Mouse (Mus musculus): ENCODE data around the gene Hist1h3h. TPM values are rescaled to one million over a fixed set of nuclear protein-coding genes. Genes with fewer than 3 reads are reported as not detected.
"Not testable (repeated sequence)": the region's sequence is repeated elsewhere in the genome, so short reads cannot be mapped to it uniquely, and the experiment has no call there.

Hist1h3h gene
- 79.4 and 100 TPM in 2 replicates for polyA plus RNA-seq (2012; rRNA removed)

GRCm38 (mm10) chr13:21717397-21718357, at the start of gene Hist1h3h:
Hist1h3h (plus strand) TSS chr13:21717659.
- Histone ChIP-seq H3K27ac (ENCODE audit: insufficient read depth, low read depth, low read length) (peak within 1 kb of the TSS; percentile 81), H3K4me1 (ENCODE audit: control insufficient read depth, insufficient read depth, insufficient read length, low read length) (peaks cover 12% of the 10 kb centered on the region; the same call in 1 of the 2 replicates), H3K4me3 (ENCODE audit: low read depth, low read length) (peak within 1 kb of the TSS; percentile 54)
- H3K36me3 ChIP-seq (ENCODE audit: control insufficient read depth, insufficient read depth, low read length); H3K27me3 ChIP-seq (ENCODE audit: control insufficient read depth, insufficient read depth, low read length): not testable (repeated sequence)
- peak; percentile 52; the same call in 1 of the 2 replicates for TF ChIP-seq POLR2A (IDR thresholded peaks at IDR 0.05; ENCODE audit: low read depth, low read length)
- WGBS = 3% methylated on average over 27 of the region's 56 CpGs

- no peak within 1 kb of the TSS for H3K4me3 ChIP-seq (ENCODE audit: low read depth, low read length)
- no peak within 1 kb of the TSS for H3K27ac ChIP-seq (ENCODE audit: insufficient read depth, low read depth, low read length)
- no peaks in the 10 kb centered on the region for H3K36me3 ChIP-seq (ENCODE audit: control insufficient read depth, insufficient read depth, low read length)
- TF ChIP-seq CTCF (IDR thresholded peaks at IDR 0.05; ENCODE audit: extremely low read depth, insufficient read length, insufficient replicate concordance, low read depth, low read length) = no peak
- TF ChIP-seq POLR2A (IDR thresholded peaks at IDR 0.05; ENCODE audit: low read depth, low read length) = no peak
- no peaks in the 10 kb centered on the region for H3K27me3 ChIP-seq (ENCODE audit: control insufficient read depth, insufficient read depth, low read length)
- no peaks in the 10 kb centered on the region for H3K4me1 ChIP-seq (ENCODE audit: control insufficient read depth, insufficient read depth, insufficient read length, low read length)
- 80% methylated on average over 2 of the region's 2 CpGs for WGBS
Measured at GRCm38 (mm10) chr13:21677305-21677704, 40.2 kb upstream of the Hist1h3h start, which contains the start of gene Olfr1360. Olfr1360 (minus strand) TSS chr13:21677405.

GRCm38 (mm10) chr13:21697811-21698210, 19.6 kb upstream of the Hist1h3h start, which contains the start of gene Olfr1359:
Olfr1359 (plus strand) TSS chr13:21698111.
- Histone ChIP-seq H3K27ac (ENCODE audit: insufficient read depth, low read depth, low read length) (no peak within 1 kb of the TSS), H3K36me3 (ENCODE audit: control insufficient read depth, insufficient read depth, low read length) (no peaks in the 10 kb centered on the region), H3K4me3 (ENCODE audit: low read depth, low read length) (no peak within 1 kb of the TSS), H3K27me3 (ENCODE audit: control insufficient read depth, insufficient read depth, low read length) (no peaks in the 10 kb centered on the region), H3K4me1 (ENCODE audit: control insufficient read depth, insufficient read depth, insufficient read length, low read length) (no peaks in the 10 kb centered on the region)
- TF ChIP-seq CTCF (IDR thresholded peaks at IDR 0.05; ENCODE audit: extremely low read depth, insufficient read length, insufficient replicate concordance, low read depth, low read length) = no peak
- no peak for TF ChIP-seq POLR2A (IDR thresholded peaks at IDR 0.05; ENCODE audit: low read depth, low read length)

- Histone ChIP-seq H3K36me3 (ENCODE audit: control insufficient read depth, insufficient read depth, low read length) (no peaks in the 10 kb centered on the region), H3K4me3 (ENCODE audit: low read depth, low read length) (no peak overlapping the region), H3K4me1 (ENCODE audit: control insufficient read depth, insufficient read depth, insufficient read length, low read length) (no peaks in the 10 kb centered on the region), H3K27me3 (ENCODE audit: control insufficient read depth, insufficient read depth, low read length) (no peaks in the 10 kb centered on the region), H3K27ac (ENCODE audit: insufficient read depth, low read depth, low read length) (no peak overlapping the region)
- no peak for TF ChIP-seq POLR2A (IDR thresholded peaks at IDR 0.05; ENCODE audit: low read depth, low read length)
- no peak for TF ChIP-seq CTCF (IDR thresholded peaks at IDR 0.05; ENCODE audit: extremely low read depth, insufficient read length, insufficient replicate concordance, low read depth, low read length)
- WGBS = 55% methylated on average over 4 of the region's 4 CpGs
Measured at GRCm38 (mm10) chr13:21706669-21707068, 10.8 kb upstream of the Hist1h3h start.

GRCm38 (mm10) chr13:21710031-21710711, 7.3 kb upstream of the Hist1h3h start:
- Histone ChIP-seq H3K4me1 (ENCODE audit: control insufficient read depth, insufficient read depth, insufficient read length, low read length) (peaks cover 4% of the 10 kb centered on the region; the same call in 1 of the 2 replicates), H3K27ac (ENCODE audit: insufficient read depth, low read depth, low read length) (peak overlapping the region; percentile 41), H3K36me3 (ENCODE audit: control insufficient read depth, insufficient read depth, low read length) (no peaks in the 10 kb centered on the region), H3K4me3 (ENCODE audit: low read depth, low read length) (peak overlapping the region; percentile 69), H3K27me3 (ENCODE audit: control insufficient read depth, insufficient read depth, low read length) (no peaks in the 10 kb centered on the region)
- TF ChIP-seq CTCF (IDR thresholded peaks at IDR 0.05; ENCODE audit: extremely low read depth, insufficient read length, insufficient replicate concordance, low read depth, low read length) (peak; percentile 87), POLR2A (IDR thresholded peaks at IDR 0.05; ENCODE audit: low read depth, low read length) (no peak; the same call in 1 of the 2 replicates)
- WGBS = under 1% methylated on average over 32 of the region's 32 CpGs

GRCm38 (mm10) chr13:21710821-21711525, 6.5 kb upstream of the Hist1h3h start:
- no peak for TF ChIP-seq POLR2A (IDR thresholded peaks at IDR 0.05; ENCODE audit: low read depth, low read length)
- TF ChIP-seq CTCF (IDR thresholded peaks at IDR 0.05; ENCODE audit: extremely low read depth, insufficient read length, insufficient replicate concordance, low read depth, low read length) = no peak
- Histone ChIP-seq H3K27ac (ENCODE audit: insufficient read depth, low read depth, low read length) (peak overlapping the region; percentile 4), H3K4me1 (ENCODE audit: control insufficient read depth, insufficient read depth, insufficient read length, low read length) (peaks cover 8% of the 10 kb centered on the region; the same call in 1 of the 2 replicates), H3K36me3 (ENCODE audit: control insufficient read depth, insufficient read depth, low read length) (no peaks in the 10 kb centered on the region), H3K27me3 (ENCODE audit: control insufficient read depth, insufficient read depth, low read length) (no peaks in the 10 kb centered on the region), H3K4me3 (ENCODE audit: low read depth, low read length) (peak overlapping the region; percentile 10; the same call in 1 of the 2 replicates)
- 3% methylated on average over 22 of the region's 22 CpGs for WGBS
